Mouse (Mus musculus) lung, postnatal 25 days (tissue): ENCODE measurements at regions not wholly inside any gene's neighbourhood (a gene's known extent, or its start where the extent isn't known, plus 50 kb on each side); places are given as distances from the start of the nearest gene placed in this dataset.
A peak's percentile ranks its signal among the peaks of the same experiment; 100 is the strongest.

Experiments
- DNase-seq: peaks from one replicate; pipeline ENCODE4 v3.0.0; 2022; ENCODE audit warnings: low spot score

GRCm38 (mm10) chr11:9739098-9739497 is 547.4 kb downstream of the Abca13 start:
- DNase-seq = no peak

DNA sequence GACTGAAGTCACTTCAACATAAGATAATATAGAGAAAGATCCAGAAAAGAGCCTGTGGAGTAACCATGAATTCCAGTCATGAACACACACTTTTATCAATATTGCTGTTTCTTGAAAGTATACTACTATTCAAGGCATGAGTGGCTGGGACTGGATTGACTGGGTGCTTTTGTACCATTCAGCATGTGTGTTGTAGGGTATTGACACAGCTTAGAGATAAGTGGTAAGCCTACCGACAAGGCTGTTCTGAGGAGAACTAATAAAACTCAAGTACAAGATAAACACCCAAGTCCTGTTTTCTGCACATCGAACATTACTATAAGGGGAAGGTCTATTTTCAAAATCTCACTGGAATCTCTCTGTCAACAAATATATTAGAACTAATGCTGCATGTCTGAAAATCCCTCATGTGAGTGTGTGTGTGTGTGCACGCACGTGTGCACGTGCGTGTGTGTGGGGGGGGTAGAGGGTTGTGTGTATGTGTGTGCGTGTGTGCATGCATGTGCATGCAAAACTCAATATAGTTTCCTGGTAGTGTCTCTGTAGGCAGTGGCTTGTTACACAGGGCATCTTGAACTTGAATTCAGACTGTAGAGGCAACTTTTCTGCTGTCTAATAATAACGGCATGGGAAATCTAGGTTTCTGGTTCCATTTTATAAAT is 588.6 kb downstream of the Abca13 start:
- peak; percentile 2 for DNase-seq

DNA sequence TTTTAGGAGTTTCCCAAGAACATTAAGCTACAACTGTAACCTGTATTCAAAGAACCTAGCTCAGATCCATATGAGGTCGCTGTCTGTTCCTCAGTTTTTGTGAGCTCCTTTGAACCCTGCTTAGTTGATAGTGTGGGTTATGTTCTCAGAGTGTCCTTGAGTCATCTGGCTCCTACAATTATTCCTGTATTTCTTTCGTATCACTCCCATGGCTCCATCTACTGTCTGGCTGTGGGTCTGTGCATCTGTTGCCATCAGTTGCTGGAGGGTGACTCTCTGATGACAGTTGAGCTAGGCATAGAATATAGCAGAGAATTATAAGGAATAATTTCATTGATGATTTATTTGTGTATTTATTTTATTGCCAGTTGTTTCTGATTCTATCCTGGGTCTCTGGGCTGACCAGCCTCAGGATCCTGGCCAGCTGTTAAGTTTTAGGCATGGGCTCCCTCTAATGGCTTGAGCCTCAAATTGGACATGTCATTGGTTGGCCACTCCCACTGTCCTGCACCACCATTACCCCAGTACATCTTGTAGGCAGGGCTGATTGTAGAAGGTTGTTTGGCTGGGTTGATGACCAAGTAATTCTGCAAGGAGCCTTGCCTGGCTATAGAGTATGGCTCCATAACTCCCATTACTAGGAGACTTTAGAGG is 601.6 kb downstream of the Abca13 start:
- DNase-seq = peak; percentile 13

GRCm38 (mm10) chr11:9839636-9840035 is 647.9 kb downstream of the Abca13 start:
- no peak for DNase-seq

GRCm38 (mm10) chr11:9868454-9869130 is 676.9 kb downstream of the Abca13 start:
- DNase-seq = no peak
